Mouse (Mus musculus) intestine, postnatal 0 days (tissue): ENCODE results near the gene Tuba8. TPM values are rescaled to one million over a fixed set of nuclear protein-coding genes. Genes with fewer than 3 reads are reported as not detected.

Source experiments
- ATAC-seq: fragments of 200-750 bp; cut with Nextera tagmentation; 2 replicates; pipeline ENCODE4 v1.8.0; 2017; ENCODE audit warnings: mild to moderate bottlenecking, moderate TSS enrichment, moderate library complexity
- H3K27ac ChIP-seq: fragments of 300-500 bp; sonication (generic); 2 replicates; pipeline ENCODE4 v1.5.1; 2014; ENCODE audit warnings: mild to moderate bottlenecking, low read depth, low read length, moderate library complexity
- H3K27me3 ChIP-seq: fragments of 300-500 bp; sonication (generic); replicated peaks from 2 replicates; pipeline ENCODE4 v1.6.1; 2014; ENCODE audit warnings: low read length, mixed read lengths; ENCODE audit not compliant: control insufficient read depth, insufficient read depth
- H3K36me3 ChIP-seq: fragments of 300-500 bp; sonication (generic); 2 replicates; pipeline ENCODE4 v1.6.1; 2014; ENCODE audit warnings: mild to moderate bottlenecking, moderate library complexity; ENCODE audit not compliant: control insufficient read depth, insufficient read depth
- H3K4me1 ChIP-seq: fragments of 300-500 bp; sonication (generic); replicated peaks from 2 replicates; pipeline ENCODE4 v1.6.1; 2014; ENCODE audit warnings: antibody characterized with exemption, low read length, mixed read lengths; ENCODE audit not compliant: control insufficient read depth, insufficient read depth
- H3K4me2 ChIP-seq: fragments of 300-500 bp; sonication (generic); replicated peaks from 2 replicates; pipeline ENCODE4 v1.6.1; 2014; ENCODE audit warnings: low read depth, mild to moderate bottlenecking, moderate library complexity
- H3K4me3 ChIP-seq: fragments of 300-500 bp; sonication (generic); 2 replicates; pipeline ENCODE4 v1.5.1; 2014; ENCODE audit warnings: low read depth, low read length
- H3K9ac ChIP-seq: fragments of 300-500 bp; sonication (generic); 2 replicates; pipeline ENCODE4 v1.6.1; 2014; ENCODE audit warnings: mild to moderate bottlenecking, low read depth, low read length
- H3K9me3 ChIP-seq: fragments of 300-500 bp; sonication (generic); 2 replicates; pipeline ENCODE4 v1.6.1; 2016; ENCODE audit warnings: mixed run types; ENCODE audit not compliant: control insufficient read depth
- CTCF ChIP-seq: sonication (generic); IDR thresholded peaks from 2 replicates; pipeline ENCODE4 v1.5.1; 2016; ENCODE audit warnings: low read depth, mild to moderate bottlenecking, control low read depth, antibody characterized with exemption, moderate library complexity
- WGBS: fragments of 180-500 bp; shearing (Covaris S2); extraction: QIAGEN DNeasy Blood & Tissue Kit; methylation state at CpG from one replicate; pipeline ENCODE4 v1.1.7; 2014; 5-methylcytosine and 5-hydroxymethylcytosine counted together
- polyA plus RNA-seq: library from polyadenylated mRNA; unstranded; fragments of >200 nt; fragmentation: Nextera tagmentation; extraction: Ambion mirVana; gene quantifications from 2 replicates; pipeline ENCODE4 v1.2.1, GENCODE M21; 2015

Gene Tuba8
- polyA plus RNA-seq: 0.14 and 0.31 TPM in 2 replicates

- H3K36me3 ChIP-seq: no peaks in the 10 kb centered on the region
- WGBS: 6% methylated on average over 29 of the region's 30 CpGs
- no peak within 1 kb of the TSS for H3K27ac ChIP-seq
- no peak within 1 kb of the TSS for H3K9ac ChIP-seq
- H3K9me3 ChIP-seq: no peaks in the 10 kb centered on the region
- no peaks in the 10 kb centered on the region for H3K4me1 ChIP-seq
- peaks cover 25% of the 10 kb centered on the region for H3K27me3 ChIP-seq
- peak; percentile 43; the same call in 1 of the 2 replicates for ATAC-seq
- peak within 1 kb of the TSS; percentile 38 for H3K4me3 ChIP-seq
- H3K4me2 ChIP-seq: peak within 1 kb of the TSS; percentile 73
- TF ChIP-seq CTCF: no peak
Measured at GRCm38 (mm10) chr6:121210149-121210925, at the start of gene Tuba8. Gene Tuba8 (plus strand): TSS chr6:121210696.

GRCm38 (mm10) chr6:121162616-121163015 lies 47.9 kb upstream of the Tuba8 start:
- no peak overlapping the region for H3K9ac ChIP-seq
- ATAC-seq: no peak
- no peaks in the 10 kb centered on the region for H3K27me3 ChIP-seq
- no peak overlapping the region for H3K4me3 ChIP-seq
- H3K27ac ChIP-seq: no peak overlapping the region
- no peaks in the 10 kb centered on the region for H3K36me3 ChIP-seq
- 0 out of 2 replicates have a peak, but pooled peaks cover 3% of the 10 kb centered on the region for H3K4me1 ChIP-seq
- WGBS: 57% methylated on average over 12 of the region's 12 CpGs
- no peaks in the 10 kb centered on the region for H3K9me3 ChIP-seq
- H3K4me2 ChIP-seq: no peak overlapping the region
- no peak for TF ChIP-seq CTCF

GRCm38 (mm10) chr6:121166098-121166552 lies 44.4 kb upstream of the Tuba8 start:
- peak; percentile 86 for ATAC-seq
- peak; percentile 40 for TF ChIP-seq CTCF
- Histone ChIP-seq H3K9ac (no peak overlapping the region), H3K4me2 (peak overlapping the region; percentile 35; the same call in 1 of the 2 replicates), H3K27ac (peak overlapping the region; percentile 41; the same call in 1 of the 2 replicates), H3K36me3 (no peaks in the 10 kb centered on the region), H3K9me3 (no peaks in the 10 kb centered on the region), H3K27me3 (no peaks in the 10 kb centered on the region), H3K4me3 (no peak overlapping the region), H3K4me1 (0 out of 2 replicates have a peak, but pooled peaks cover 3% of the 10 kb centered on the region)
- 11% methylated on average over 10 of the region's 10 CpGs for WGBS

DNA sequence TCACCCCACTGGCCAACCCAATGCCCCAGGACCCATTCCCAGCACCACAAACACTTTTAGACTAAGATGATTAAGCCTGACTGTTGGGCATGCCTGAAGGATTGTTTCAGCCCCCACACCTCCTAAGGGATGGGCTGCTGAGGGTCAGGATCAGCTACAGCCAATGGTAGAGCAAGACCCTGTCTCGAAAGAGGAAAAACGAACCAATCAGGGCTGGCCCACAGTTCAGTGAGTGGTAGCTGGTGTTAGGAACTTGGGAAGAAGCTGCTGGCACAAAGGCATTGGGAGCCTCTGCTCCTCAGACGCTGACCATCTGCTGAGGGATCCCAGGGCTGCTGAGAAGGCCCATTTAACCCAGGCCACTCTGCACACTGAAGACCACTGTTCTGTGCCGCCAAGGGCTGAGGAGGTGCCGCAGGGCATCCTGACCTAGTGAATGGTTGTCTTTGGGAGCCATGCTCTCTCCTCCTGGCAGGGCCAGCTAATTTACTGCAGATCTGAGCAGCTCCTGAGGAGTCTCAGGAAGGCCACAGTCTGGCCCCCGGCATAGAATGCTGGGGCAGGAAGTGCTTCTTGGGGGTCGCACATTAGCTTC lies 43.0 kb upstream of the Tuba8 start:
- WGBS: 79% methylated on average over 7 of the region's 7 CpGs
- Histone ChIP-seq H3K9ac (no peak overlapping the region), H3K9me3 (no peaks in the 10 kb centered on the region), H3K4me1 (0 out of 2 replicates have a peak, but pooled peaks cover 3% of the 10 kb centered on the region), H3K4me3 (no peak overlapping the region), H3K27me3 (no peaks in the 10 kb centered on the region), H3K27ac (no peak overlapping the region), H3K4me2 (no peak overlapping the region), H3K36me3 (no peaks in the 10 kb centered on the region)
- no peak for TF ChIP-seq CTCF
- no peak for ATAC-seq

GRCm38 (mm10) chr6:121171102-121171501 lies 39.4 kb upstream of the Tuba8 start:
- H3K9me3 ChIP-seq: no peaks in the 10 kb centered on the region
- peaks cover 8% of the 10 kb centered on the region; the same call in 1 of the 2 replicates for H3K4me1 ChIP-seq
- no peak overlapping the region for H3K9ac ChIP-seq
- H3K27me3 ChIP-seq: no peaks in the 10 kb centered on the region
- no peak for ATAC-seq
- no peaks in the 10 kb centered on the region for H3K36me3 ChIP-seq
- 69% methylated on average over 6 of the region's 6 CpGs for WGBS
- no peak overlapping the region for H3K4me2 ChIP-seq
- TF ChIP-seq CTCF: no peak
- no peak overlapping the region for H3K4me3 ChIP-seq
- no peak overlapping the region for H3K27ac ChIP-seq

GRCm38 (mm10) chr6:121173471-121173870 lies 37.0 kb upstream of the Tuba8 start:
- peaks cover 5% of the 10 kb centered on the region; the same call in 1 of the 2 replicates for H3K4me1 ChIP-seq

More at GRCm38 (mm10) chr6:121173471-121173870, 37.0 kb upstream of the Tuba8 start:
- Histone ChIP-seq H3K4me3 (no peak overlapping the region), H3K27ac (no peak overlapping the region), H3K4me2 (no peak overlapping the region), H3K27me3 (no peaks in the 10 kb centered on the region), H3K9ac (no peak overlapping the region), H3K9me3 (no peaks in the 10 kb centered on the region), H3K36me3 (no peaks in the 10 kb centered on the region)
- no peak for ATAC-seq
- no peak for TF ChIP-seq CTCF
- 53% methylated on average over 5 of the region's 5 CpGs for WGBS
